Mouse (Mus musculus): Measurements from ENCODE around the gene Cactin. TPM values are rescaled to one million over a fixed set of nuclear protein-coding genes. Genes with fewer than 3 reads are reported as not detected.
A peak's percentile ranks its signal among the peaks of the same experiment; 100 is the strongest.

Gene Cactin
- polyA plus RNA-seq, 1 experiment from 2014 or later = 51.6 TPM

GRCm38 (mm10) chr10:81300352-81300907 is 20.5 kb upstream of the Cactin start:
- H3K27ac ChIP-seq = peak overlapping the region; percentile 71
- WGBS = 81% methylated on average over 9 of the region's 9 CpGs
- H3K4me3 ChIP-seq = no peak overlapping the region
- peaks cover 15% of the 10 kb centered on the region for H3K36me3 ChIP-seq
- H3K9me3 ChIP-seq = no peaks in the 10 kb centered on the region
- no peaks in the 10 kb centered on the region for H3K27me3 ChIP-seq (ENCODE audit: insufficient read depth, poor library complexity, severe bottlenecking)
- DNase-seq (ENCODE audit: low spot score) = no peak
- peaks cover 89% of the 10 kb centered on the region for H3K4me1 ChIP-seq

DNA sequence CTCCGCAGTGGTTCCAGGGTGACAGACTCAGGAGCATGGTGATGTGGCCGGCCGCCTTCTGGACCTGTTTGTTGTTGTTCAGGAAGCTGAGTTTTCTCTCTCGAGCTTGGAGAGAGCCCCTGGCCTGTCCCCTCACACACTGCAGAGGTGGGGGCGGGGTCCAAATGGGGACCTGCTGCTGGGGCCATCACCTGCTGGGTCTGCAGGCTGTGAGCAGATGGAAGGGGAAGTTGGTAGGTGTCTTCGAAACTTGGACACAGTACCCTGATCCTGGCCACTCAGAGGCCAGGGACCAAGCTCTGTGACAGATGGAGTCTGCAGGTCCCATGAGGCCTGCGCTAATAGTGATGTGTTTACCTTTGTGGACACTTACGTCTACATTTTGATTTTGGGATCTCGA is 19.6 kb upstream of the Cactin start:
- Histone ChIP-seq H3K27ac (0 out of 2 replicates have a peak overlapping the region, but pooled peaks have one; percentile 71), H3K4me1 (peaks cover 83% of the 10 kb centered on the region), H3K27me3 (ENCODE audit: insufficient read depth, poor library complexity, severe bottlenecking) (no peaks in the 10 kb centered on the region), H3K4me3 (no peak overlapping the region), H3K36me3 (peaks cover 23% of the 10 kb centered on the region), H3K9me3 (no peaks in the 10 kb centered on the region)
- 79% methylated on average over 9 of the region's 9 CpGs for WGBS
- DNase-seq (ENCODE audit: low spot score) = no peak

GRCm38 (mm10) chr10:81302288-81302687 is 18.6 kb upstream of the Cactin start:
- peaks cover 27% of the 10 kb centered on the region for H3K36me3 ChIP-seq
- DNase-seq (ENCODE audit: low spot score) = no peak
- H3K9me3 ChIP-seq = no peaks in the 10 kb centered on the region
- H3K27me3 ChIP-seq (ENCODE audit: insufficient read depth, poor library complexity, severe bottlenecking) = no peaks in the 10 kb centered on the region
- H3K27ac ChIP-seq = peak overlapping the region; percentile 79
- H3K4me1 ChIP-seq = peaks cover 79% of the 10 kb centered on the region
- WGBS = 68% methylated on average over 4 of the region's 4 CpGs
- peak overlapping the region; percentile 30 for H3K4me3 ChIP-seq

DNA sequence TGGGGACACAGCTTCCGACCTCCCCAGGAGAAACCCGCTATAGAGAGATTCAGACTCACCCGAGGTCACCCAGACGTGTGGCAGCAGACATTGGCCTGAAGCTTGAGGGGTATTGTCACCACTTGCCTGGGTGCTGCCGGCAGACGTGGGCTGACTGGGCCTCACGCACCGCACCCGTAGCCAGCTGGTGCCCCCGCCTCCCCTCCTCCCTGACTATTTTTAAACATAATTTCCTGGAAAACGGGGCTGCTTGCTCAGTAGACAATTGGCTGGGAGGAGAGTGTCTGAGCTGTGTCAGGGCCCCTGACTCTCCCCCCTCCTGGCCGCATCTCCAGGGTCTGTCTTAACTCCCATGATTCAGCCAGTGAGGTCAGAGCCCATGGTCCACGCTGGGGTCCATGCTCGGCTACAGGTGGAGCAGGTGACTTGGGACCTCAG is 18.1 kb upstream of the Cactin start:
- WGBS = 30% methylated on average over 14 of the region's 14 CpGs
- peak overlapping the region; percentile 30 for H3K4me3 ChIP-seq
- no peaks in the 10 kb centered on the region for H3K9me3 ChIP-seq
- H3K36me3 ChIP-seq = peaks cover 32% of the 10 kb centered on the region
- H3K4me1 ChIP-seq = peaks cover 74% of the 10 kb centered on the region
- H3K27me3 ChIP-seq (ENCODE audit: insufficient read depth, poor library complexity, severe bottlenecking) = no peaks in the 10 kb centered on the region
- H3K27ac ChIP-seq = peak overlapping the region; percentile 79
- peak; percentile 91 for DNase-seq (ENCODE audit: low spot score)

DNA sequence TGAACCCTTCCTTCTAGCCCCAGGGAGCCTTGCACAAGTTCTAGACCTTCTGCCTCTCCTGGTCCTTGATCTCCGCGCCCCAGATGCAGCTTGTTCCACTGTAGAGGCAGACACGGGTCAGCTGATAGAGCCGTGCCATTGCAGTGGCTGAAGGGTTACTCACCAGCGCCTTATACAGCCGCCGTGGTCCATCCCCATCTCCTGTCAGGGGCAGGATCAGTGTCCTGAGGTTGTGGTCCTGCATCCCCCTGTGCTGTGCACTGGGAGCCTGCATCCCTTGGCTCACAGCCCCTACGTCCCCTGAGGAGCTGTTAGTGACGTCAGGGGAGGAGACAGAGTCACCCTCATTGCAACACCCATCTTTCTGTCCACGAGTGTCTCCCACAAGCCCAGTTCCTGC is 17.6 kb upstream of the Cactin start:
- Histone ChIP-seq H3K27ac (peak overlapping the region; percentile 79), H3K36me3 (peaks cover 36% of the 10 kb centered on the region), H3K27me3 (ENCODE audit: insufficient read depth, poor library complexity, severe bottlenecking) (no peaks in the 10 kb centered on the region), H3K4me3 (peak overlapping the region; percentile 30), H3K4me1 (peaks cover 69% of the 10 kb centered on the region), H3K9me3 (no peaks in the 10 kb centered on the region)
- no peak for DNase-seq (ENCODE audit: low spot score)
- 60% methylated on average over 10 of the region's 10 CpGs for WGBS

DNA sequence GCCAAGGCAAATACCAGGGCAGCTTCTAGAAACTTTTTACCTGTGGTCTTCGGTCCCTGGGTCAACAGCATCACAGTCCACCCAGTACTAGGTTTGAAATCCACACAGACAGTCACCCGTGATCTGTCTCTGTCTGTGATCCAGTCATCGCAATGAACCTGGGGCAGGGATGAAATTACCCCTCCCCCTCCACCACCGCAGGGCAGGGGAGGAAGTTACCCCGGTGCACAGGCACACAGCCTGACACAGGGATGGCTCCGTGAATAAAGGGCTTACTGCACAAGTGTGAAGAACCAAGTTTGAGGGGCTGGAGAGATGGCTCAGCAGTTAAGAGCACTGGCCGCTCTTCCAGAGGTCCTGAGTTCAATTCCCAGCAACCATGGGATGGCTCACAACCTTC is 17.1 kb upstream of the Cactin start:
- WGBS = 72% methylated on average over 7 of the region's 7 CpGs
- Histone ChIP-seq H3K36me3 (peaks cover 35% of the 10 kb centered on the region), H3K27ac (peak overlapping the region; percentile 79; the same call in 1 of the 2 replicates), H3K4me3 (0 out of 2 replicates have a peak overlapping the region, but pooled peaks have one; percentile 30), H3K9me3 (no peaks in the 10 kb centered on the region), H3K27me3 (ENCODE audit: insufficient read depth, poor library complexity, severe bottlenecking) (no peaks in the 10 kb centered on the region), H3K4me1 (peaks cover 64% of the 10 kb centered on the region)
- no peak for DNase-seq (ENCODE audit: low spot score)

DNA sequence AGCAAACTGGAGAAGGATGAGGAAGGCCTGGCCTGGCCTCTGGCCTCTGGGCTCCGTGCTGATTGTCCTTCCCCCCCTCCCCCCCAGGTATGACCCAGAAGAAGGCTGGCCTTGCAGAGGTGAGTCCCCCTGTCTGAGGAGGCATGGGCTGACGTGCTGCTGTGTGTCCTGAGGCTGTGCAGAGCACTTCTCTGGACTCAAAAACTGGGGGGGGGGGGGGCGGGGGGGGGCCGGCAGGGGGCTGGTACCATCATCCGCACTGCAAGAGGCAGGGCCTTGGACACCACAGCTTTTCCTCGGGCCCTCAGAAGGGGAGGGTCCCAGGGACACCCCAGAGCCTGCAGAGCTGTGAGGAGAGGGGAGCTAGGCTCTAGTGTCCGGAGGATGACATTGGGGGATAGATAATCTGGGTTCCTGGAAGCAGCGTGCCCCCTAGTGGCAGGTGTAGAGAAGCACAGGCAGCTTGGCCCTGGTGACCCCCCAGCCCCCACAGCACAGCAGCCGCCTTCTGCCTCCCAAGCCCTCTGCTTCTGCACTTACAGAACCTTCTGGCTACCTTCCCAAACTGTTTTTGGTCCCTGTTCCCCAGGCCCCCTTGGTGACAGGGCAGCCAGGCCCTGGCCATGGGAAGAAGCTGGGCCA is 16.2 kb upstream of the Cactin start:
- Histone ChIP-seq H3K27ac (no peak overlapping the region), H3K9me3 (no peaks in the 10 kb centered on the region), H3K27me3 (ENCODE audit: insufficient read depth, poor library complexity, severe bottlenecking) (no peaks in the 10 kb centered on the region), H3K4me3 (no peak overlapping the region; the same call in 1 of the 2 replicates), H3K36me3 (peaks cover 44% of the 10 kb centered on the region), H3K4me1 (peaks cover 55% of the 10 kb centered on the region)
- WGBS = 24% methylated on average over 9 of the region's 9 CpGs
- no peak for DNase-seq (ENCODE audit: low spot score)

GRCm38 (mm10) chr10:81305663-81306062 is 15.2 kb upstream of the Cactin start:
- Histone ChIP-seq H3K27ac (no peak overlapping the region), H3K9me3 (no peaks in the 10 kb centered on the region), H3K27me3 (ENCODE audit: insufficient read depth, poor library complexity, severe bottlenecking) (no peaks in the 10 kb centered on the region), H3K36me3 (peaks cover 54% of the 10 kb centered on the region), H3K4me1 (peaks cover 45% of the 10 kb centered on the region), H3K4me3 (no peak overlapping the region)
- WGBS = 90% methylated on average over 14 of the region's 14 CpGs
- no peak for DNase-seq (ENCODE audit: low spot score)

DNA sequence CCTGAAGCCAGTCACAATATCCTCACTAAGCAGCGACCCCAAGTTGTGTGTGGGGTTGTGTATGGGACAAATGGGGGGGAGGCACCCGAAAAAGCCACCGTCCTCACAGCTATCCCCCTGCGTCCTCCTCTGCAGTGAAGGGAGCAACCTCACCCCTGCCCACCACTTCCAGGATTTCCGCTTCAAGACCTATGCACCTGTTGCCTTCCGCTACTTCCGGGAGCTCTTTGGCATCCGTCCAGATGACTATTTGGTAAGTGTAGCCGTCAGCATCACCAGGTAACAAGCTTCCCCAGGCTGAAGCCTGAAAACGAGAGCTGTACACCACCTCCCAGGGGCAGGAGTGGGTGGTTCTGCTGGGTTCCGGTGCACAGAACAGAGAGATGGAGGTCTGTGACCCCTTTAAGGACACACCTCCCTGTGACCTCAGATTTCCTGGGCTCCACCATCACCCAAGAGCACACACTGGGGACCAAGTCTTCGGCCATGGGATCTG is 14.7 kb upstream of the Cactin start:
- H3K27ac ChIP-seq = no peak overlapping the region
- DNase-seq (ENCODE audit: low spot score) = no peak
- H3K27me3 ChIP-seq (ENCODE audit: insufficient read depth, poor library complexity, severe bottlenecking) = no peaks in the 10 kb centered on the region
- 90% methylated on average over 12 of the region's 12 CpGs for WGBS
- H3K9me3 ChIP-seq = no peaks in the 10 kb centered on the region
- no peak overlapping the region for H3K4me3 ChIP-seq
- peaks cover 40% of the 10 kb centered on the region for H3K4me1 ChIP-seq
- peaks cover 59% of the 10 kb centered on the region for H3K36me3 ChIP-seq

DNA sequence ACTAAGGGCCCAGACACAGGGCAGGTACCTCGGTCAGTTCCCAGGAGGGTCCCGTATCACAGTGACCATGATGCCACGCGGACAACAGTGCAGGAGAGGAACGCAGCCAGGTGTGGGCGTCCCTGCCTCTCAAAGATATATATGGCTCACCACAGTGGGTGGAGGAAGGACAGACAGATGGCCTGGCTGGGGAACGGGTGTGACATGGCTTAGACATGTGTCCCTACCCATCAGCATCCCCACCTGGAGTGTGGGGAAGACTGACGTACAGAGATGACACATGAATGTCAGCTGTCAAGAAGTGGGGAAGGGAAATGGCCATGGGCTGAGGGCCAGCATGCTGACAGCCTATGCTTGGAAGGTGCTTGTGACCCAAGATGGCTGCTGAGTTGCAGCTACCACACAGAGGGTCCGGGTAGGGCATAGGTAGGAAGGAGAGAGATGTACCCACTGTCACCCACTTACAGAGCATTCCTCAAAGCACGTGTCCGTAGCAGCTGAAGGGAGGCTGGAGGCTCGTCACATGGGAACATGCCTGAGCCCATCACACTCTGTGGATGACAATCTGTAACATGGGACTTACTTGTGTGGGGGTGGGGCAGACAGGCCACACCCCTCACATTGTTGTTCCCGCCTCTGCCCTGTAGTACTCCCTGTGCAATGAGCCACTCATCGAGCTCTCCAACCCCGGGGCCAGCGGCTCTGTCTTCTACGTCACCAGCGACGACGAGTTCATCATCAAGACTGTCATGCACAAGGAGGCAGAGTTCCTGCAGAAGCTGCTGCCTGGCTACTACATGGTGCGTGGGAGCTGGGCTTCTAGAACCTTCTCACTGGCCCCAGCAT is 13.8 kb upstream of the Cactin start:
- H3K4me3 ChIP-seq = no peak overlapping the region
- no peaks in the 10 kb centered on the region for H3K9me3 ChIP-seq
- DNase-seq (ENCODE audit: low spot score) = no peak
- no peaks in the 10 kb centered on the region for H3K27me3 ChIP-seq (ENCODE audit: insufficient read depth, poor library complexity, severe bottlenecking)
- H3K27ac ChIP-seq = no peak overlapping the region
- peaks cover 31% of the 10 kb centered on the region for H3K4me1 ChIP-seq
- 91% methylated on average over 21 of the region's 21 CpGs for WGBS
- peaks cover 68% of the 10 kb centered on the region for H3K36me3 ChIP-seq

- Histone ChIP-seq H3K27ac (no peak overlapping the region), H3K4me3 (no peak overlapping the region), H3K9me3 (no peaks in the 10 kb centered on the region), H3K36me3 (peaks cover 92% of the 10 kb centered on the region), H3K4me1 (peaks cover 16% of the 10 kb centered on the region), H3K27me3 (ENCODE audit: insufficient read depth, poor library complexity, severe bottlenecking) (no peaks in the 10 kb centered on the region)
- no peak for DNase-seq (ENCODE audit: low spot score)
- WGBS = 90% methylated on average over 5 of the region's 5 CpGs
Observed at GRCm38 (mm10) chr10:81309571-81309970, 11.3 kb upstream of the Cactin start.

DNA sequence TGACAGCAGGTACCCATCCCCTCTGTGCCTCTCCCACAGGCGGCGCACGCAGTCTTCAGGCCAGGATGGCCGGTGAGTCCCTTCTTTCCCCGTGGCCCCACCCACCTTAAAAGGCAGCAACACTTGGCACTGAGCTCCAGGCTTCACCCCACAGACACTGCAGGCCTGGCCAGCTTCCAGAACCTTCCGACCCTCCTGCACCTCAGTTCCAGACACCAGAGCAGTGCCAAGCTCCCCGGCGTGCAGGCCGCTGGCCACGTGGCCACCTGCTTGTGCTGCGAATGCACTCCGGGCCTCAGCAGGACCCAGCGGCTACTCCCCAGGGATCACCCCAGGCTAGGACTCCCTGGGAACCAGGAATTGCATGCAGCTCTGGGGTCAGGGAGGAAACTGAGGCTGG is 7.3 kb upstream of the Cactin start:
- no peaks in the 10 kb centered on the region for H3K9me3 ChIP-seq
- peaks cover 36% of the 10 kb centered on the region for H3K4me1 ChIP-seq
- no peak for DNase-seq (ENCODE audit: low spot score)
- 94% methylated on average over 13 of the region's 13 CpGs for WGBS
- no peak overlapping the region for H3K4me3 ChIP-seq
- no peak overlapping the region for H3K27ac ChIP-seq
- H3K27me3 ChIP-seq (ENCODE audit: insufficient read depth, poor library complexity, severe bottlenecking) = no peaks in the 10 kb centered on the region
- H3K36me3 ChIP-seq = peaks cover 87% of the 10 kb centered on the region

GRCm38 (mm10) chr10:81314201-81314600 is 6.7 kb upstream of the Cactin start:
- H3K9me3 ChIP-seq = no peaks in the 10 kb centered on the region
- no peak overlapping the region for H3K4me3 ChIP-seq
- no peak overlapping the region for H3K27ac ChIP-seq
- H3K27me3 ChIP-seq (ENCODE audit: insufficient read depth, poor library complexity, severe bottlenecking) = no peaks in the 10 kb centered on the region
- WGBS = 81% methylated on average over 7 of the region's 7 CpGs
- DNase-seq (ENCODE audit: low spot score) = no peak
- H3K4me1 ChIP-seq = peaks cover 42% of the 10 kb centered on the region
- peaks cover 81% of the 10 kb centered on the region for H3K36me3 ChIP-seq
